Mouse (Mus musculus): ENCODE measurements around the gene Slc6a9. TPM values are rescaled to one million over a fixed set of nuclear protein-coding genes. Genes with fewer than 3 reads are reported as not detected.

Slc6a9 gene
- polyA plus RNA-seq, 2 experiments = 31.5 to 56.3 TPM

- H3K9ac ChIP-seq (replicated peaks) = no peak overlapping the region
- no peak for TF ChIP-seq EP300 (IDR thresholded peaks at IDR 0.05; ENCODE audit: low read depth)
- TF ChIP-seq CTCF (IDR thresholded peaks at IDR 0.05; ENCODE audit: low read depth) = no peak
These were observed 50.8 kb downstream of the Slc6a9 start for GRCm38 (mm10) chr4:117885093-117885492.

DNA sequence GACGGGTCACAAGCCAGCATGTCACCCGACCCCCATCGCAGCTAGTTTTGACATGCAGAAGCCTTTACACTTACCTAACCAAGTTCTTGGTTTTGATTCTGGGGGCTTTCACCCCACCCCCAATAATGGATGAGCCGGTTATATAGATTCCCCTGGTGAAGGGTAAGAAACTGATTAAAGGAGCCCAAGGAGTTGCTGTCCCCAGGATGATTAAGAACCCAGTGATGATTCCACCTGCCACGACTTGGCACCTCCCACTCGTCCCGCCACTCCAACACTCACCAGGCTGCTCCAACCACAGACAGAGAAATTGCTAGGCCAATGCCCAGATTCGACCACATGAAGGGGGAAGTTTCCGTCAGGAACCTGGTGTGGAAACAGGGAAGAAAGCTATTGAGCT is 51.7 kb downstream of the Slc6a9 start:
- ATAC-seq (ENCODE audit: insufficient read depth) = no peak
- TF ChIP-seq EP300 (IDR thresholded peaks at IDR 0.05; ENCODE audit: low read depth) = no peak
- no peak for TF ChIP-seq CTCF (IDR thresholded peaks at IDR 0.05; ENCODE audit: low read depth)
- H3K9me3 ChIP-seq (ENCODE audit: control insufficient read depth, low read length) = no peaks in the 10 kb centered on the region
- H3K4me2 ChIP-seq (ENCODE audit: low read depth) = peak overlapping the region; percentile 80
- peak overlapping the region; percentile 86 to 94 for H3K4me3 ChIP-seq (ENCODE audit: insufficient read depth in 1 of 2, low read depth in 2 of 2, low read length in 2 of 2)
- H3K27ac ChIP-seq = peak overlapping the region; percentile 69
- DNase-seq (ENCODE audit: low read depth in 3 of 3, low spot score in 3 of 3) = no peak
- peaks cover 8 to 13% of the 10 kb centered on the region in 2 experiments for H3K4me1 ChIP-seq (replicated peaks; ENCODE audit: control insufficient read depth in 2 of 2, insufficient read depth in 2 of 2, low read length in 1 of 2)
- H3K9ac ChIP-seq (replicated peaks) = peak overlapping the region; percentile 96
- 63% methylated on average over 9 of the region's 9 CpGs for WGBS (ENCODE audit: insufficient replicate concordance)
- peaks cover 20% of the 10 kb centered on the region for H3K27me3 ChIP-seq (ENCODE audit: control insufficient read depth, insufficient read depth, low read length)
- H3K36me3 ChIP-seq (replicated peaks; ENCODE audit: control insufficient read depth, insufficient read depth, low read depth) = peaks cover 21% of the 10 kb centered on the region

More at GRCm38 (mm10) chr4:117885093-117885492, 50.8 kb downstream of the Slc6a9 start:
- Histone ChIP-seq H3K4me3 (ENCODE audit: insufficient read depth in 1 of 2, low read depth in 2 of 2, low read length in 2 of 2) (no peak overlapping the region), H3K4me1 (replicated peaks; ENCODE audit: control insufficient read depth in 2 of 2, insufficient read depth in 2 of 2, low read length in 1 of 2) (peaks cover 8 to 12% of the 10 kb centered on the region in 2 experiments), H3K27ac (no peak overlapping the region), H3K36me3 (replicated peaks; ENCODE audit: control insufficient read depth, insufficient read depth, low read depth) (peaks cover 21% of the 10 kb centered on the region), H3K27me3 (ENCODE audit: control insufficient read depth, insufficient read depth, low read length) (peaks cover 20% of the 10 kb centered on the region), H3K9me3 (ENCODE audit: control insufficient read depth, low read length) (no peaks in the 10 kb centered on the region), H3K4me2 (ENCODE audit: low read depth) (no peak overlapping the region)
- 87% methylated on average over 10 of the region's 10 CpGs for WGBS (ENCODE audit: insufficient replicate concordance)
- DNase-seq (ENCODE audit: low read depth in 3 of 3, low spot score in 3 of 3) (no peak), ATAC-seq (ENCODE audit: insufficient read depth) (no peak)

GRCm38 (mm10) chr4:117886644-117887043 is 52.3 kb downstream of the Slc6a9 start:
- peak overlapping the region; percentile 96 for H3K9ac ChIP-seq (replicated peaks)
- whole genome bisulfite sequencing (ENCODE audit: insufficient replicate concordance) = 1% methylated on average over 23 of the region's 24 CpGs
- H3K27me3 ChIP-seq (ENCODE audit: control insufficient read depth, insufficient read depth, low read length) = peaks cover 20% of the 10 kb centered on the region
- H3K36me3 ChIP-seq (replicated peaks; ENCODE audit: control insufficient read depth, insufficient read depth, low read depth) = peaks cover 21% of the 10 kb centered on the region
- no peaks in the 10 kb centered on the region for H3K9me3 ChIP-seq (ENCODE audit: control insufficient read depth, low read length)
- ATAC-seq (ENCODE audit: insufficient read depth) (peak; percentile 55), DNase-seq (ENCODE audit: low read depth in 3 of 3, low spot score in 3 of 3) (peak in 1 of 3 experiments; percentile 47)
- peak overlapping the region; percentile 86 to 94 for H3K4me3 ChIP-seq (ENCODE audit: insufficient read depth in 1 of 2, low read depth in 2 of 2, low read length in 2 of 2)
- peaks cover 8 to 15% of the 10 kb centered on the region in 2 experiments for H3K4me1 ChIP-seq (replicated peaks; ENCODE audit: control insufficient read depth in 2 of 2, insufficient read depth in 2 of 2, low read length in 1 of 2)
- TF ChIP-seq EP300 (IDR thresholded peaks at IDR 0.05; ENCODE audit: low read depth) (no peak), CTCF (IDR thresholded peaks at IDR 0.05; ENCODE audit: low read depth) (no peak)
- peak overlapping the region; percentile 69 for H3K27ac ChIP-seq
- peak overlapping the region; percentile 80 for H3K4me2 ChIP-seq (ENCODE audit: low read depth)

GRCm38 (mm10) chr4:117887133-117887532 is 52.8 kb downstream of the Slc6a9 start, which contains the start of gene Atp6v0b:
Gene Atp6v0b, minus strand, starts transcription at chr4:117887333.
- Histone ChIP-seq H3K36me3 (replicated peaks; ENCODE audit: control insufficient read depth, insufficient read depth, low read depth) (peaks cover 21% of the 10 kb centered on the region), H3K27ac (peak within 1 kb of the TSS; percentile 69), H3K4me3 (ENCODE audit: insufficient read depth in 1 of 2, low read depth in 2 of 2, low read length in 2 of 2) (peak within 1 kb of the TSS; percentile 86 to 94), H3K9ac (replicated peaks) (peak within 1 kb of the TSS; percentile 96), H3K4me1 (replicated peaks; ENCODE audit: control insufficient read depth in 2 of 2, insufficient read depth in 2 of 2, low read length in 1 of 2) (peaks cover 8 to 17% of the 10 kb centered on the region in 2 experiments), H3K27me3 (ENCODE audit: control insufficient read depth, insufficient read depth, low read length) (peaks cover 15% of the 10 kb centered on the region), H3K9me3 (ENCODE audit: control insufficient read depth, low read length) (no peaks in the 10 kb centered on the region), H3K4me2 (ENCODE audit: low read depth) (peak within 1 kb of the TSS; percentile 80)
- ATAC-seq (ENCODE audit: insufficient read depth) (peak; percentile 89), DNase-seq (ENCODE audit: low read depth in 3 of 3, low spot score in 3 of 3) (peak; percentile 81 to 84 (median 82))
- TF ChIP-seq EP300 (IDR thresholded peaks at IDR 0.05; ENCODE audit: low read depth) (no peak), CTCF (IDR thresholded peaks at IDR 0.05; ENCODE audit: low read depth) (no peak)
- under 1% methylated on average over 25 of the region's 37 CpGs for WGBS (ENCODE audit: insufficient replicate concordance)

DNA sequence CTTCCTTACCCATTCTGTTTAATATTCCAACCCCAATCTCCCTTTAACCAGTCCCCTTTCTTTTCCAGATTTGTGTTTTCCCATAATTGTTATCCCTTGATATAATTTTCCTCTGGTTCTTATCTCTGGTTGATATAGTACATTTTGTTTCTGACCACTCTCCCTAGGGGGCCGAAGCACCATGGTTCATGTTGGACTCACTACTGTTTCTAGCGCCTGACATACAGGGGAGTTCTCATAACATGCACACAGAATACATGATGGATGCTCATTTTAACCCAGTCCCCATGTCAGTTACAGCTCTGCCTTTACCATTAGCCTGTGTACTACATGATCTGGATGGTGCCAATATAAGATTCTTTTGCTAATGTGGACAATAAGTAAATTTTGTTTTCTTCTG is 53.6 kb downstream of the Slc6a9 start:
- no peak overlapping the region for H3K27ac ChIP-seq
- ATAC-seq (ENCODE audit: insufficient read depth) (no peak), DNase-seq (ENCODE audit: low read depth in 3 of 3, low spot score in 3 of 3) (no peak)
- peak overlapping the region; percentile 56 for H3K9ac ChIP-seq (replicated peaks)
- peaks cover 10 to 17% of the 10 kb centered on the region in 2 experiments for H3K4me1 ChIP-seq (replicated peaks; ENCODE audit: control insufficient read depth in 2 of 2, insufficient read depth in 2 of 2, low read length in 1 of 2)
- H3K4me3 ChIP-seq (ENCODE audit: insufficient read depth in 1 of 2, low read depth in 2 of 2, low read length in 2 of 2) = peak overlapping the region in 1 of 2 experiments; percentile 94; a peak in 2 of 4 replicates
- peaks cover 7% of the 10 kb centered on the region for H3K27me3 ChIP-seq (ENCODE audit: control insufficient read depth, insufficient read depth, low read length)
- H3K36me3 ChIP-seq (replicated peaks; ENCODE audit: control insufficient read depth, insufficient read depth, low read depth) = peaks cover 21% of the 10 kb centered on the region
- 61% methylated on average over 2 of the region's 2 CpGs for WGBS (ENCODE audit: insufficient replicate concordance)
- no peaks in the 10 kb centered on the region for H3K9me3 ChIP-seq (ENCODE audit: control insufficient read depth, low read length)
- peak overlapping the region; percentile 80 for H3K4me2 ChIP-seq (ENCODE audit: low read depth)
- TF ChIP-seq EP300 (IDR thresholded peaks at IDR 0.05; ENCODE audit: low read depth) (no peak), CTCF (IDR thresholded peaks at IDR 0.05; ENCODE audit: low read depth) (no peak)
